Mouse (Mus musculus): Measurements from ENCODE around the gene Lck. TPM values are rescaled to one million over a fixed set of nuclear protein-coding genes. Genes with fewer than 3 reads are reported as not detected.
A peak's percentile ranks its signal among the peaks of the same experiment; 100 is the strongest.

Lck gene
- polyA plus RNA-seq, 1 experiment from 2014 or later: 3.8 TPM

DNA sequence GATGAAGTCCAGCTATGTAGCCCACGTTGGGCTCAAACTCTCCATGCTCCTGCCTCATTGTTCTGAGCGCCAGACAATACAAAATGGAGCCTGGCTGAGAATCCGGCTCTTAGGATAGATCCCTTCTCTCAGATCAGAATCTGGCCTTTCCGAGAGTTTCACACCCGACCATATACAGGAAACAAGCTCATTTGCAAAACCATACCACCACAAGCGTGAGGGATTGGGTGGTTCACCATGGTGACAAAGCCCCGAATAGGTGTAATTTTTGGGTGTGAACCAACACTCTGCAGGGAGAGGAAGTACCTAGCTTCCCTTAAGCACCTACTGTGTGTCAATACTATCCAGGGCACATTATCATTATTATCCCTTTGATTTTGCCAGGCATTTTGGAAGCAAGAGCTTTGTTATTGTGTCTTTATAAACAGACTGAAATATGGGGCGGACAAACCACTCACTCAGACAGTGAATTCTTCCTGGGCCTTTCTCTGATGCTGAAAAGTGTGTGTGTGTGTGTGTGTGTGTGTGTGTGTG lies 1.8 kb downstream of the Lck start:
- H3K27me3 ChIP-seq: peaks cover 15% of the 10 kb centered on the region; the same call in 1 of the 2 replicates
- no peak overlapping the region for H3K9ac ChIP-seq
- H3K27ac ChIP-seq: no peak overlapping the region
- no peaks in the 10 kb centered on the region for H3K9me3 ChIP-seq (replicated peaks)
- ATAC-seq (ENCODE audit: low read depth) (no peak), DNase-seq (no peak)
- H3K4me2 ChIP-seq: no peak overlapping the region
- WGBS (ENCODE audit: insufficient replicate concordance): 63% methylated on average over 8 of the region's 8 CpGs
- H3K4me3 ChIP-seq (replicated peaks): no peak overlapping the region
- H3K4me1 ChIP-seq (replicated peaks): peaks cover 5% of the 10 kb centered on the region
- H3K36me3 ChIP-seq: no peaks in the 10 kb centered on the region

DNA sequence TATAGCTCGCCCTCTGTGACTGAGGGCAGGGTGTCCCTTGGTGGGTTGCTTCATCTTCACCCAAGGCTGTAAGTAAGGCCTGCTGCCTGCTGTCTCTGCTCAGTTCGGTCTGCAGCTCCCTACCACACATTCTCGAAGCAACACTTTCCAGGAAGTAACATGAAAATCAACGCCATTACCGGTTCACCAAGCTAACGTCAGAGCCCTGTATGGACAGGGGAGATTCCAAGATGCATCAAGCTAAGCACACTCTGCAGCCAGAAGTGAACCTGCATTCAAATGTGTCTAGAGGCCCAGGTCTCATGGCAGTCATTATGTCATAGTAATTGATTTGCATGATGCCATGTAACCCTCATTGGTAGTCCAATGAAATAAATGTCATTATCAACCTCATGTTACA lies 3.4 kb downstream of the Lck start:
- 71% methylated on average over 6 of the region's 6 CpGs for WGBS (ENCODE audit: insufficient replicate concordance)
- ATAC-seq (ENCODE audit: low read depth): no peak

DNA sequence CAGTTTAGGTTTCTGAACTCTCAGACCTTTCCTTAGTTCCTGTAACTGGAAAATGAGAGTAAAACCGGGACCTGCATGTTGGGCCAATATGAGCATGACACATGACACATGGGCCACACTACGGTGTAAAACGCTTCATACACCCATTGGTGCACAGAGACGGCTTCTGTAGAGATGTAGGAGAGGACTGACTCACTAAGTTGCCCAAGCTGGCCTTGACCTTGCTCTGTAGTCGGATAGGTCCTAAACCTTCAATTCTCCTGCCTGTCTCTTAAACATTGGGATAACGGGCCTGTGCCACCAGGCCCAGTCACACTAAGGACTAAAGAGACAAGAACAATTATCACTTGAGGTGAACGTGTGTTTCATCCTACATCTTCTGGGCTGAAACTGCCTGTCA lies 5.1 kb downstream of the Lck start:
- ATAC-seq (ENCODE audit: low read depth) (no peak), DNase-seq (no peak)
- H3K9me3 ChIP-seq (replicated peaks): no peaks in the 10 kb centered on the region
- H3K36me3 ChIP-seq: no peaks in the 10 kb centered on the region
- no peak overlapping the region for H3K27ac ChIP-seq
- no peak overlapping the region for H3K9ac ChIP-seq
- WGBS (ENCODE audit: insufficient replicate concordance): 81% methylated on average over 7 of the region's 7 CpGs
- H3K4me3 ChIP-seq (replicated peaks): no peak overlapping the region
- no peak overlapping the region for H3K4me2 ChIP-seq
- H3K4me1 ChIP-seq (replicated peaks): peaks cover 3% of the 10 kb centered on the region; the same call in 1 of the 2 replicates
- H3K27me3 ChIP-seq: 0 out of 2 replicates have a peak, but pooled peaks cover 6% of the 10 kb centered on the region

More for the DNA sequence above, 3.4 kb downstream of the Lck start:
- H3K4me3 ChIP-seq (replicated peaks): no peak overlapping the region
- no peaks in the 10 kb centered on the region for H3K9me3 ChIP-seq (replicated peaks)
- H3K36me3 ChIP-seq: no peaks in the 10 kb centered on the region
- H3K4me1 ChIP-seq (replicated peaks): peaks cover 2% of the 10 kb centered on the region
- H3K4me2 ChIP-seq: no peak overlapping the region
- H3K27me3 ChIP-seq: peaks cover 9% of the 10 kb centered on the region; the same call in 1 of the 2 replicates
- no peak for DNase-seq
- no peak overlapping the region for H3K9ac ChIP-seq
- H3K27ac ChIP-seq: no peak overlapping the region

DNA sequence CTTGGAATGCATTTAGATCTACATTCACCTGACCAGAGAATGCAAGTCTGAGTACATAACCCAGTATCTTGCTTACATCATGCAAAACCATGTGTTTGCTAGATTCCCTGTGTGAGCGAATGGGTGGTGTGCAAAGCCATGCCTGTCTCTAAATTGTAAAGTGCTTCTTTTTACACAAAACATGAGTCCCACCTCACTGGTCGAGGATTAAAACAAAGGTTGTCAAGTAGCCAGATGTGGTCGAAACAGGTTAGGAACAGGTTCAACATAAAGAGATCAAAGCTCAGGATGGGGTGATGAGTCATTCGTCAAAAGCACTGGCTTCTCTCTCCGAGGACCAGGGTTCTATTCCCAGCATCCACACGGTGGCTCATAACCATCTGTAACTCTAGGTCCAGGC lies 8.3 kb downstream of the Lck start:
- Histone ChIP-seq H3K9ac (no peak overlapping the region), H3K4me2 (no peak overlapping the region), H3K27me3 (0 out of 2 replicates have a peak, but pooled peaks cover 5% of the 10 kb centered on the region), H3K4me1 (replicated peaks) (peaks cover 16% of the 10 kb centered on the region), H3K9me3 (replicated peaks) (no peaks in the 10 kb centered on the region), H3K36me3 (no peaks in the 10 kb centered on the region), H3K4me3 (replicated peaks) (no peak overlapping the region), H3K27ac (no peak overlapping the region)
- WGBS (ENCODE audit: insufficient replicate concordance): 63% methylated on average over 6 of the region's 6 CpGs
- ATAC-seq (ENCODE audit: low read depth) (no peak), DNase-seq (no peak)

DNA sequence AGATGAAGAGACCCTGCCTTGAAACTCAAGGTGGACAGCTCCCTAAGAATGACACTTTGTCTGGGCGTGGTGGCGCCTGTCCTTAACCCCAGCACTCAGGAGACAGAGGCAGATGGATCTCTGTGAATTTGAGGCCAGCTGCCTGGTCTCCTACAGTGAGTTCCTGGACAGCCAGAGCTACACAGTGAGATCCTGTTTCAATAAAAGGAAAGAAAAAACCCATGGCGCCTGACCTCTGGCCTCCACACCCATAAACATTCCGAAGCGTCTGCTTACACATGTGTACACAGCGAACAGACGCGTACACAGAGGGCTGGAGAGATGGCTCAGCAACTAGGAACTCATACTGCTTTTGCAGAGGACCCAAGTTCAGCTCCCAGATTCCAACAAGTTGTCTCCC lies 9.7 kb downstream of the Lck start:
- H3K27me3 ChIP-seq: 0 out of 2 replicates have a peak, but pooled peaks cover 5% of the 10 kb centered on the region
- no peak overlapping the region for H3K4me2 ChIP-seq
- ATAC-seq (ENCODE audit: low read depth): 0 out of 2 replicates have a peak, but pooled peaks have one; percentile 26
- DNase-seq: no peak
- no peak overlapping the region for H3K27ac ChIP-seq
- no peak overlapping the region for H3K9ac ChIP-seq
- H3K36me3 ChIP-seq: no peaks in the 10 kb centered on the region
- H3K4me1 ChIP-seq (replicated peaks): peaks cover 16% of the 10 kb centered on the region
- 77% methylated on average over 8 of the region's 8 CpGs for WGBS (ENCODE audit: insufficient replicate concordance)
- no peak overlapping the region for H3K4me3 ChIP-seq (replicated peaks)
- H3K9me3 ChIP-seq (replicated peaks): no peaks in the 10 kb centered on the region

DNA sequence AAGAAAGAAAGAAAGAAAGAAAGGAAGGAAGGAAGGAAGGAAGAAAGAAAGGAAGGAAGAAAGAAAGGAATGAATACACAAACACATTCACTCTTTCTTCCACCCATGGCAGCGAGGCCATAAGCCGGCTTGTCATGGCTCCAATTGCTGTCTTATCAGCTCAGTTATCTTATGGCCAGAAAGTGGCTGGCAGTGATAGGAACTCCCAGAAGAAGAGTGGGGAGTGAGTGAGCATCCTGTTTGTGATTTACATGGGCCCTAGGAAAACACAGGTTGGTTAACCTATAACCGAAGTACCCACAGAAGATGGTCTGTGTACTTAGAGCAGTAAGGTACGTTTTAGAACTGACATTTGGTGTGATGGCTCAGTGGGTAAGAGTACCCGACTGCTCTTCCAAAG lies 12.3 kb downstream of the Lck start:
- Histone ChIP-seq H3K9me3 (replicated peaks) (no peaks in the 10 kb centered on the region), H3K27me3 (peaks cover 5% of the 10 kb centered on the region; the same call in 1 of the 2 replicates), H3K27ac (no peak overlapping the region), H3K4me1 (replicated peaks) (peaks cover 38% of the 10 kb centered on the region), H3K4me3 (replicated peaks) (no peak overlapping the region), H3K4me2 (no peak overlapping the region), H3K9ac (no peak overlapping the region), H3K36me3 (no peaks in the 10 kb centered on the region)
- ATAC-seq (ENCODE audit: low read depth): no peak
- DNase-seq: no peak
- WGBS (ENCODE audit: insufficient replicate concordance): 54% methylated on average over 5 of the region's 5 CpGs

DNA sequence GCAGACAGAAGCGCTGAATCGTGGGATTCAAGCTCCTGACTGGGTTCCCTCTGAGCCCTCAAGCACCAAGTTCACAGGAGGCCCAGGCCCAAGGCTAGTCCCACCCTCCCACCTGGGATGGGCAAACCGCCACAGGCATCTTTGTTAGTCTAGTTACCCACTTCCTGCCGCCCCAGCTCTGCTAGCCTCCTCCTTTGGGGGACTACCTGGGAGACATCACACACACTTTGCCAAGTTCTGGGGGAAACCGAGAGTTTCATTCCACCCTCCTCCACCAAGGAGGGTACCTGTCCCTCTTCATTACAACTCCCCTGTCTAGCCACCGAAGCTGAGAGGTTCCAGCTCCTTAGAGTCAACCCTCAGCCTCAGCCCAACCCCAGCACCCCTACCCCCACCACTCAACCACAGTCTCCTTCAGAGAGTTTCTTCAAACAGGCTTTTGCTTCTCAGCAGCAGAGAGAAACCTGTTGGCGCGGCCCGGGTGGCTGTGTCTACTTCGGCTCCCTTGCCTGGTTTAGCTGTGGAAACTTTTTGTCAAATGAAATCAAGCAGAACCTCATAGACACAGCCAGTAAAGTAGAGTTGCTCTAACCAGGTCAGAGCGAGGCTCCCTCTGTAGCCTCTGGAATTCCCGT lies 15.0 kb downstream of the Lck start:
- H3K27ac ChIP-seq: peak overlapping the region; percentile 82; the same call in 1 of the 2 replicates
- H3K9me3 ChIP-seq (replicated peaks): no peaks in the 10 kb centered on the region
- H3K4me1 ChIP-seq (replicated peaks): peaks cover 47% of the 10 kb centered on the region
- peak overlapping the region; percentile 13; the same call in 1 of the 2 replicates for H3K9ac ChIP-seq
- no peak overlapping the region; the same call in 1 of the 2 replicates for H3K4me2 ChIP-seq
- H3K4me3 ChIP-seq (replicated peaks): no peak overlapping the region
- DNase-seq (no peak), ATAC-seq (ENCODE audit: low read depth) (no peak)
- peaks cover 26% of the 10 kb centered on the region for H3K27me3 ChIP-seq
- no peaks in the 10 kb centered on the region for H3K36me3 ChIP-seq
- WGBS (ENCODE audit: insufficient replicate concordance): 76% methylated on average over 12 of the region's 12 CpGs

DNA sequence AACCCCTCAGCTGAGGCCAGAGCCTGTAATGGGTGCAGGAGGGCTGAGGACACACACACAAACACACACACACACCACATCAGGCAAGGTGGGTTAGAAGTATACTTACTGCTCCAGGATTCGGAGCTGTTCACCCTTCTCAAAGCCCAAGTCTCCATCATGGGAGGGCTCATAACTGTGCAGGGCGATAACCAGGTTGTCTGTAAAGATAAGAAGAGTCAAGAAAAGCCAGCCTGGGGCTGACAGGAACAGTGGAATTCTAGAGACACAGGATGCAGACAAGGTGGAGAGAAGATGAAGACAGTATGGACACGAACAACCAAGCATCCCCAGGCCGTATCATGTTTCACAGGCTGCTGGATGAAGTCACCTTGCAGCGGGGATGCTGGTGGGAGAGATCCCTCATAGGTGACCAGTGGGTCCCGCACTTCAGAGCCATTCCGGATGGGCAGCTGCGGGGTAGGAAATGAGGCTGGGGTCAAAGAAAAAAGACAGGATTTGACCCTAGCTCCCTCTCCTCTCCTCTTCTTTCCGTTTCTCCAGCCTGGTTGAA lies 16.1 kb downstream of the Lck start:
- peak overlapping the region; percentile 74 for H3K9ac ChIP-seq
- H3K27ac ChIP-seq: peak overlapping the region; percentile 82
- H3K4me3 ChIP-seq (replicated peaks): peak overlapping the region; percentile 59
- H3K4me1 ChIP-seq (replicated peaks): peaks cover 44% of the 10 kb centered on the region
- peak overlapping the region; percentile 82 for H3K4me2 ChIP-seq
- 57% methylated on average over 9 of the region's 9 CpGs for WGBS (ENCODE audit: insufficient replicate concordance)
- peak; percentile 78 for DNase-seq
- peak; percentile 87 for ATAC-seq (ENCODE audit: low read depth)
- H3K9me3 ChIP-seq (replicated peaks): no peaks in the 10 kb centered on the region
- H3K36me3 ChIP-seq: no peaks in the 10 kb centered on the region
- H3K27me3 ChIP-seq: peaks cover 32% of the 10 kb centered on the region

DNA sequence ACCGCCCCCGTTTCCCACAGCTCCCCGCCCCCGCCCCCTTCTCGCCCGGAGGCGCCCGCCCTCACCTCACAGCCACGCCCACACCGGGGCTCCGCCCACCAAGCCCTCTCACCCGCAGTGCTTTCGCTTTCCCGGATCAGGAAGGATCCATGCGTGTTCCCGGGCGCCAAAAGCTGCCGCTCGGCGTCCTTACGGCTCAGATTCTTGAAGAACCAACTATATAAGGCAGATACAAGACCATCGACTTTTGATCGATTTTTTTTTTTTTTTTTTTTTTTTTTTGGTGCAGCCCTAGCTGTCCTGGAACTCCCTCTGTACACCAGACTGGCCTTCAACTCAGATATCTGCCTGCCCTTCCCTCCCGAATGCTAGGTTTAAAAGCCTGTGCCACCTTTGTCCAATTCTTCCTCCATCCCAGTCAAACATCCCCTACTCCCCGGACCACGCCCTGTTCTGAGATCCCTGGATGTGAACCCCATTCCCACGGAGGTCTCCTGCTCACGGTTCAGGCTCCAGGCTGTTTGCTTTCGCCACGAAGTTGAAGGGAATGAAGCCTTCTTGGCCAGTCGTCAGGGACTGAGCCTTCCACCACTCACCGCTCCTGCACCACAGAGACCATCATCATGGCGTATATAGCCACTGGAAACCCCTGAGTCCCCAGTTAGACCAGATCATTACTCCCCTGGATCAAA lies 16.8 kb downstream of the Lck start:
- peak overlapping the region; percentile 82 for H3K27ac ChIP-seq
- peak overlapping the region; percentile 59 for H3K4me3 ChIP-seq (replicated peaks)
- no peaks in the 10 kb centered on the region for H3K36me3 ChIP-seq
- peak; percentile 74 for ATAC-seq (ENCODE audit: low read depth)
- H3K9ac ChIP-seq: peak overlapping the region; percentile 74
- DNase-seq: peak; percentile 87
- WGBS (ENCODE audit: insufficient replicate concordance): 6% methylated on average over 33 of the region's 33 CpGs
- peaks cover 38% of the 10 kb centered on the region for H3K4me1 ChIP-seq (replicated peaks)
- H3K4me2 ChIP-seq: peak overlapping the region; percentile 82
- H3K27me3 ChIP-seq: peaks cover 32% of the 10 kb centered on the region
- H3K9me3 ChIP-seq (replicated peaks): no peaks in the 10 kb centered on the region

DNA sequence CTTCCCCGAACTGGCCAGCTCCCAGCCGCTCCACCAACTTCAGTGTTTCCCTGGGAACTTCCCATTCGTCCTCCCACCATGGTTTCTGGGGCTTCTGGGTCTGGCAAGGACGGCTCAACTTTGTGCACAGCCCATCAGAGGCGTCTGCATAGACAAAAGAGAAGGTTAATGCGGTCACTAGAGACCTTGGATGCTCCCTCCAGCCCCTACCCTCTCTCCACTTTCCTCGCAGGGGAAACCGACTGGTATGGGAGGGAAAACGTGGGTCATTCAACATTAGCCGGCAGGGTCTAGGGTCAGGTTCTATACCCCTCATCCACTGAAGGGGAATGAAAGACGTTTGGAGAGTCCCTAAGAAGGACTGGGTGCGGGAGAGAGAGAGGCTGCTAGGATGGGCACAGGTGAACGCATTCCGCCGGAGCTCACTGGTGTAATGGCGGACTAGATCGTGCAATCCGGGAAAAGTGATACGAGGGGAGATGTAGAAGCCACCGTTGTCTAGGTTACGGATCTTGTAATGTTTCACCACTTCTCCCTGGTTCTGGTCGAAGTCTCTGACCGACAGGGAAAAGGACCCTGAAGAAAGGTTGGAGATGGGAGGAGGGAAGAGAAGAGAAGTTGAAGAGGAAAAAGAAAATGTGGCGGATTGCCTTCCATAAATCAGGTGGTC lies 17.4 kb downstream of the Lck start:
- peak overlapping the region; percentile 74 for H3K9ac ChIP-seq
- H3K36me3 ChIP-seq: no peaks in the 10 kb centered on the region
- ATAC-seq (ENCODE audit: low read depth) (peak; percentile 13; the same call in 1 of the 2 replicates), DNase-seq (no peak)
- H3K4me1 ChIP-seq (replicated peaks): peaks cover 34% of the 10 kb centered on the region
- H3K27me3 ChIP-seq: peaks cover 32% of the 10 kb centered on the region
- no peak overlapping the region for H3K27ac ChIP-seq
- WGBS (ENCODE audit: insufficient replicate concordance): under 1% methylated on average over 24 of the region's 24 CpGs
- peak overlapping the region; percentile 82 for H3K4me2 ChIP-seq
- no peaks in the 10 kb centered on the region for H3K9me3 ChIP-seq (replicated peaks)
- peak overlapping the region; percentile 59 for H3K4me3 ChIP-seq (replicated peaks)

DNA sequence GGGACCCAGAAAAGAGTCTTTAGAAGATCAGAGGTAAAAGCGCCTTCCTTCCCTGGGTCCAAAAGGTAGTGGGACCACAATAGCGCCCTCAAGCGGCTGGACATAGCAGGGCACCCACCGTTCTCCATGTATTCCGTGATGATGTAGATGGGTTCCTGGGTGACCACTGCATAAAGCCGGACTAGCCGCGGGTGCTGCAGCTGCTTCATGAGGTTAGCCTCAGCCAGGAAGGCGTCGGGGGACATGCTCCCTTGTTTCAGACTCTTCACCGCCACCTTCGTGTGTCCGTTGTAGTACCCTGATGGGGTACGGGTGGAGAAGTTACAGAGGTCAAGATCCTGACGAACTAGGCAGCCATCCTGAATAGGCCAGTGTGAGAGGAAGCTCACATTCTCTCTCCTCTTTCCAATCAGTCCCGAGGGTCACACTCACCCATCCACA lies 18.0 kb downstream of the Lck start:
- Histone ChIP-seq H3K9me3 (replicated peaks) (no peaks in the 10 kb centered on the region), H3K36me3 (no peaks in the 10 kb centered on the region), H3K27ac (no peak overlapping the region), H3K4me1 (replicated peaks) (peaks cover 34% of the 10 kb centered on the region), H3K4me3 (replicated peaks) (peak overlapping the region; percentile 59), H3K4me2 (peak overlapping the region; percentile 82), H3K27me3 (peaks cover 30% of the 10 kb centered on the region), H3K9ac (peak overlapping the region; percentile 74)
- peak; percentile 61 for DNase-seq
- no peak for ATAC-seq (ENCODE audit: low read depth)
- 4% methylated on average over 16 of the region's 16 CpGs for WGBS (ENCODE audit: insufficient replicate concordance)

All from liver, embryonic 13.5 days (tissue).